Mouse (Mus musculus) kidney, embryonic 14.5 days (tissue): Measurements from ENCODE around the gene Cdh13. TPM values are rescaled to one million over a fixed set of nuclear protein-coding genes. Genes with fewer than 3 reads are reported as not detected.

ENCODE experiments used
- ATAC-seq: fragments of 200-750 bp; cut with Nextera tagmentation; 2 replicates; pipeline ENCODE4 v1.8.0; 2017; ENCODE audit warnings: moderate number of reproducible peaks, mild to moderate bottlenecking, moderate TSS enrichment, moderate library complexity; ENCODE audit not compliant: low FRiP score, low TSS enrichment
- H3K27ac ChIP-seq: fragments of 300-500 bp; sonication (generic); 2 replicates; pipeline ENCODE4 v1.5.1; 2014; ENCODE audit warnings: low read depth, mild to moderate bottlenecking, low read length, moderate library complexity, mixed read lengths
- H3K27me3 ChIP-seq: fragments of 300-500 bp; sonication (generic); 2 replicates; pipeline ENCODE4 v1.6.1; 2014; ENCODE audit warnings: mild to moderate bottlenecking, low read length; ENCODE audit not compliant: control insufficient read depth, insufficient read depth
- H3K36me3 ChIP-seq: fragments of 300-500 bp; sonication (generic); 2 replicates; pipeline ENCODE4 v1.6.1; 2014; ENCODE audit warnings: low read length, mixed read lengths; ENCODE audit not compliant: control insufficient read depth, insufficient read depth
- H3K4me1 ChIP-seq: fragments of 300-500 bp; sonication (generic); 2 replicates; pipeline ENCODE4 v1.6.1; 2014; ENCODE audit warnings: low read length, mixed read lengths; ENCODE audit not compliant: control insufficient read depth, insufficient read depth
- H3K4me2 ChIP-seq: fragments of 300-500 bp; sonication (generic); replicated peaks from 2 replicates; pipeline ENCODE4 v1.6.1; 2014; ENCODE audit warnings: low read depth, mild to moderate bottlenecking, low read length
- H3K4me3 ChIP-seq: fragments of 300-500 bp; sonication (generic); 2 replicates; pipeline ENCODE4 v1.5.1; 2014; ENCODE audit warnings: mild to moderate bottlenecking, low read length
- H3K9ac ChIP-seq: fragments of 300-500 bp; sonication (generic); 2 replicates; pipeline ENCODE4 v1.6.1; 2014; ENCODE audit warnings: low read depth, mild to moderate bottlenecking, low read length, moderate library complexity
- H3K9me3 ChIP-seq: fragments of 300-500 bp; sonication (generic); 2 replicates; pipeline ENCODE4 v1.6.1; 2016; ENCODE audit warnings: low read length; ENCODE audit not compliant: control insufficient read depth
- WGBS: fragments of 180-500 bp; shearing (Covaris S2); extraction: QIAGEN DNeasy Blood & Tissue Kit; methylation state at CpG from one replicate; pipeline ENCODE4 v1.1.7; 2014; 5-methylcytosine and 5-hydroxymethylcytosine counted together
- polyA plus RNA-seq: library from polyadenylated mRNA; unstranded; fragments of >200 nt; fragmentation: Nextera tagmentation; extraction: Ambion mirVana; gene quantifications from 2 replicates; pipeline ENCODE4 v1.2.1, GENCODE M21; 2014

Cdh13 gene
- polyA plus RNA-seq, 1 experiment from 2014 or later = 3.1 TPM

DNA sequence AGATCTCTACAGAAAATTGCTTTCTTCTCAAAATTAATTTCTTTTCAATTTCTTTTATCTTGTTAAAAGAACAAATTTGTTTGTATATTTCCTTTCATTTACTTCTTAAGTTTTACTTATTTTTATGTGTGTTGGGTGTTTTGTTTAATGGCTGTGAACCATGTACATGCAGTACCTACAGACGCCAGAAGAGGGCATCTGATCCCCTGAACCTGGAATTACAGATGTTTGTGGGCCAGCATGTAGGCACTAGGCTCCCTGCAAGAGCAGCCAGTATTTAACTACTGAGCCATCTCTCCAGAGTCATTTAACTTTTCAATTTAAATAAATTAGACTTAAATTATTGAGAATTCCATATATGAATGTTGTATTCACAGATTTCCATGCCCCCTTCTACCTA lies 941.0 kb downstream of the Cdh13 start:
- Histone ChIP-seq H3K27ac (no peak overlapping the region), H3K4me3 (no peak overlapping the region), H3K27me3 (no peaks in the 10 kb centered on the region), H3K4me2 (no peak overlapping the region), H3K36me3 (no peaks in the 10 kb centered on the region), H3K9ac (no peak overlapping the region), H3K4me1 (no peaks in the 10 kb centered on the region), H3K9me3 (no peaks in the 10 kb centered on the region)
- WGBS = 7% methylated on average over 1 of the region's 1 CpGs
- no peak for ATAC-seq

GRCm38 (mm10) chr8:119245181-119245580 lies 961.6 kb downstream of the Cdh13 start:
- Histone ChIP-seq H3K27me3 (no peaks in the 10 kb centered on the region), H3K4me2 (no peak overlapping the region), H3K4me3 (no peak overlapping the region), H3K27ac (no peak overlapping the region), H3K4me1 (no peaks in the 10 kb centered on the region), H3K9me3 (no peaks in the 10 kb centered on the region), H3K36me3 (no peaks in the 10 kb centered on the region), H3K9ac (no peak overlapping the region)
- WGBS = 61% methylated on average over 4 of the region's 4 CpGs
- no peak for ATAC-seq

DNA sequence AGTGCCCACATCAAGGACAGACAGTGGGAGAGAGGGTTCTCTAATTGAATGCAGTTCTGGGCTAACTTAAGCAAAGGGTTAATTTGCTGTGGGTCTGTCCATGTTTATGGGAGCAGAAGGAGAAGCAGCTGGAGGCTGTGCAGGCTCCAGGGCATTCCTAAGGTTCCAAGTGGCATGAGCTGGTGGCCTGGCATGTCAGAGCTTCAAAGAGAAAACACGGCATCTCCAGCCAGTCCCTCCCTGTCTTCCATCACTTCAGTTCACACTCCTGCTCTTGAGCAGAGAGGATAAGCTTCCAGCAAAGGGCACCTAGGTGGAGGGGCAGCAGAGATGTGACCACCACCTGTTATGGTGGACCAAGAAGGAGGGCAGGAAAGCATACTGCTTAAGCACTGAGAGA lies 962.1 kb downstream of the Cdh13 start:
- no peak overlapping the region for H3K9ac ChIP-seq
- no peak for ATAC-seq
- no peaks in the 10 kb centered on the region for H3K9me3 ChIP-seq
- no peaks in the 10 kb centered on the region for H3K4me1 ChIP-seq
- H3K27ac ChIP-seq = no peak overlapping the region
- H3K27me3 ChIP-seq = no peaks in the 10 kb centered on the region
- no peak overlapping the region for H3K4me3 ChIP-seq
- no peak overlapping the region for H3K4me2 ChIP-seq
- WGBS = 38% methylated on average over 1 of the region's 1 CpGs
- H3K36me3 ChIP-seq = no peaks in the 10 kb centered on the region

DNA sequence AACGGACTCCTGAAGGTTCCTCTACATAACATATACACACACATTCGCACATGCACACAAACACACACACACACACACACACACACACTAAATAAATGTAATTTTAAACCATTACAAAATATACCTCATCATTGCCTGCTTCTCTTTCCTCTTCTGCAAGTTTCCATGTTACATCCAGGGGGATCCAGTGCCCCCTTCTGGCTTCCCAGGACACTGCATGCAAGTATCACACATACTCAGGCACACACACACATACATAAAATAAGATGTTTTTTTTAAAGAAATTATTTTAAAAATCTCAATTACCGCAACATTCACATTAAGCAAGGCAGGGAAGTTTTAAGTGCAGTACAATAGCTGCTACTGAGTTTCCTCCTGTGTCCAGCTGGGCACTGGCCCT lies 970.8 kb downstream of the Cdh13 start:
- 95% methylated on average over 3 of the region's 3 CpGs for WGBS
- Histone ChIP-seq H3K9me3 (no peaks in the 10 kb centered on the region), H3K36me3 (no peaks in the 10 kb centered on the region), H3K4me2 (no peak overlapping the region), H3K27me3 (no peaks in the 10 kb centered on the region), H3K4me1 (no peaks in the 10 kb centered on the region), H3K4me3 (no peak overlapping the region), H3K9ac (no peak overlapping the region), H3K27ac (no peak overlapping the region)
- ATAC-seq = no peak

DNA sequence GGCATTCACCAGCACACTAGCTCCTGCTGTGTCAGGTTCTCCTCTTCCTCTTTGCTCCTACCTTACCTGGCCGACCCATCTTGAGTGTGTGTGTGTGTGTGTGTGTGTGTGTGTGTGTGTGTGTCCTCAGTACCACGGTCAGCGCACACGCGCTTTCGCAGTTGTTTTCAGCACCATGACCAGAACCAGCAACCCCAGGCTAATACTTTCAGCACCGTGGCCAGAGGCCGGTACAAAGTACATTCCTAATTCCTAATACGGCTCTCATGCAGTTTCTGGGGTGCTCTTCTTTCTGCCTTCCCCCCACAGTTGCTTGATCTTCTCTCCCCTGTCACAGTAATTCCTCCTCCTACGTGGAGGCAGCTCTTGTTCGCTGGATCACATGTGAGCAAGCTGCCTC lies 975.1 kb downstream of the Cdh13 start:
- Histone ChIP-seq H3K4me1 (no peaks in the 10 kb centered on the region), H3K27me3 (no peaks in the 10 kb centered on the region), H3K27ac (no peak overlapping the region), H3K36me3 (no peaks in the 10 kb centered on the region), H3K9me3 (no peaks in the 10 kb centered on the region), H3K4me3 (no peak overlapping the region), H3K9ac (no peak overlapping the region), H3K4me2 (no peak overlapping the region)
- WGBS = 29% methylated on average over 11 of the region's 11 CpGs
- ATAC-seq = no peak; the same call in 1 of the 2 replicates

- no peak overlapping the region for H3K4me2 ChIP-seq
- H3K36me3 ChIP-seq = no peaks in the 10 kb centered on the region
- no peak overlapping the region for H3K4me3 ChIP-seq
- no peaks in the 10 kb centered on the region for H3K27me3 ChIP-seq
- no peaks in the 10 kb centered on the region for H3K4me1 ChIP-seq
- no peak overlapping the region for H3K27ac ChIP-seq
- H3K9me3 ChIP-seq = no peaks in the 10 kb centered on the region
- H3K9ac ChIP-seq = no peak overlapping the region
- ATAC-seq = no peak
- 63% methylated on average over 7 of the region's 7 CpGs for WGBS
Measured at GRCm38 (mm10) chr8:119263750-119264149, 980.2 kb downstream of the Cdh13 start.

GRCm38 (mm10) chr8:119266304-119266703 lies 982.8 kb downstream of the Cdh13 start:
- no peak overlapping the region for H3K4me3 ChIP-seq
- no peaks in the 10 kb centered on the region for H3K9me3 ChIP-seq
- no peaks in the 10 kb centered on the region for H3K27me3 ChIP-seq
- no peak overlapping the region for H3K27ac ChIP-seq
- no peak overlapping the region for H3K9ac ChIP-seq
- H3K4me2 ChIP-seq = no peak overlapping the region
- H3K4me1 ChIP-seq = no peaks in the 10 kb centered on the region
- no peaks in the 10 kb centered on the region for H3K36me3 ChIP-seq
- ATAC-seq = no peak
- WGBS = 88% methylated on average over 4 of the region's 4 CpGs

DNA sequence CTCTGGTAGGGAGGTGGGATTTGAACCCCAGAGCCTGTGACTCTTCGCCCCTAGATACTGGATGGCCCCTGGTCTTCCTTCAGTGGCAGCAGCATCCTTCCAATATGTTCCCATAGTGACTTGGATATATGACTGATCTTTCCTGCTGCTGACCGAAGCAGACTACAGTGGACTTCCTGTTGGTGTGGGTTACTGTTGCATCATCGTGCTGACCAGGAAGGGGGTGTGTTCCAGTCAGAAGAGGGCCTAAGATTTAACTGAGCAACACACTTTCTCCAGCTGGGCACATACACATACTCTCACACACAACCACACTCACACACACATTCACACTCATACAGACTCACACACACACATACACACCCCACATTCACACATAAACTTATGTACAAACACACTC lies 986.0 kb downstream of the Cdh13 start:
- ATAC-seq = no peak
- no peak overlapping the region for H3K4me2 ChIP-seq
- no peak overlapping the region for H3K4me3 ChIP-seq
- no peak overlapping the region for H3K27ac ChIP-seq
- H3K4me1 ChIP-seq = no peaks in the 10 kb centered on the region
- 69% methylated on average over 3 of the region's 3 CpGs for WGBS
- no peaks in the 10 kb centered on the region for H3K27me3 ChIP-seq
- no peak overlapping the region for H3K9ac ChIP-seq
- no peaks in the 10 kb centered on the region for H3K36me3 ChIP-seq
- no peaks in the 10 kb centered on the region for H3K9me3 ChIP-seq

- WGBS = 71% methylated on average over 9 of the region's 9 CpGs
- ATAC-seq = no peak
- H3K27me3 ChIP-seq = no peaks in the 10 kb centered on the region
Measured at GRCm38 (mm10) chr8:119270371-119270770, 986.8 kb downstream of the Cdh13 start.

GRCm38 (mm10) chr8:119272891-119273290 lies 989.4 kb downstream of the Cdh13 start:
- Histone ChIP-seq H3K4me1 (no peaks in the 10 kb centered on the region), H3K9ac (no peak overlapping the region), H3K36me3 (no peaks in the 10 kb centered on the region), H3K27ac (no peak overlapping the region), H3K27me3 (no peaks in the 10 kb centered on the region), H3K4me2 (no peak overlapping the region), H3K4me3 (no peak overlapping the region), H3K9me3 (no peaks in the 10 kb centered on the region)
- no peak for ATAC-seq
- 66% methylated on average over 8 of the region's 8 CpGs for WGBS

More at GRCm38 (mm10) chr8:119270371-119270770, 986.8 kb downstream of the Cdh13 start:
- Histone ChIP-seq H3K27ac (no peak overlapping the region), H3K36me3 (no peaks in the 10 kb centered on the region), H3K4me3 (no peak overlapping the region), H3K4me1 (no peaks in the 10 kb centered on the region), H3K9ac (no peak overlapping the region), H3K9me3 (no peaks in the 10 kb centered on the region), H3K4me2 (no peak overlapping the region)
